12 mouse cellular contexts compared by ENCODE assay signal in genomic region chr17:50235943-50236701, GRCm38 (mm10). TPM values are rescaled to one million over a fixed set of nuclear protein-coding genes. Genes with fewer than 3 reads are reported as not detected.
A peak's percentile ranks its signal among the peaks of the same experiment; 100 is the strongest.
DNase-seq lines count a peak whose midpoint lies in the region; ATAC-seq lines count a peak whose summit lies in the region.
"Had no signal": no experiment of that assay in that cellular context is flagged by ENCODE, and none has a peak within 500 bp of the region (broad histone marks: within the 10 kb centered on the region; RNA-seq: fewer than 3 reads in every experiment).

No protein-coding gene starts in this region.

- peaks cover 15% of the 10 kb centered on the region; the same call in 1 of the 2 replicates for H3K27me3 ChIP-seq in limb, embryonic 13.5 days
- no peaks in the 10 kb centered on the region for H3K27me3 ChIP-seq in limb, embryonic 10.5 days (ENCODE audit: low read depth, poor library complexity, severe bottlenecking)
- no peaks in the 10 kb centered on the region for H3K27me3 ChIP-seq in forebrain, embryonic 14.5 days (replicated peaks; ENCODE audit: control insufficient read depth, insufficient read depth, low read length)
- peaks cover 20% of the 10 kb centered on the region for H3K27me3 ChIP-seq in midbrain, embryonic 12.5 days
- H3K27me3 ChIP-seq: embryonic facial prominence, embryonic 12.5 days had no signal

- H3K4me2 ChIP-seq in limb, embryonic 13.5 days (replicated peaks), result no peak overlapping the region
- no peak overlapping the region for H3K4me2 ChIP-seq in forebrain, embryonic 14.5 days (ENCODE audit: low read length)
- no peak overlapping the region for H3K4me2 ChIP-seq in midbrain, embryonic 12.5 days (replicated peaks)

- 0 out of 2 replicates have a peak, but pooled peaks cover 10% of the 10 kb centered on the region for H3K4me1 ChIP-seq in limb, embryonic 13.5 days
- H3K4me1 ChIP-seq in limb, embryonic 10.5 days, result peaks cover 15% of the 10 kb centered on the region
- peaks cover 12% of the 10 kb centered on the region; the same call in 1 of the 2 replicates for H3K4me1 ChIP-seq in forebrain, embryonic 14.5 days (ENCODE audit: control insufficient read depth, insufficient read depth, low read length)
- H3K4me1 ChIP-seq in midbrain, embryonic 12.5 days, result peaks cover 14% of the 10 kb centered on the region
- H3K4me1 ChIP-seq: embryonic facial prominence, embryonic 12.5 days had no signal

- no peak overlapping the region for H3K27ac ChIP-seq in limb, embryonic 13.5 days
- H3K27ac ChIP-seq in limb, embryonic 10.5 days, result no peak overlapping the region; the same call in 1 of the 2 replicates
- H3K27ac ChIP-seq in forebrain, embryonic 14.5 days (ENCODE audit: low read depth, low read length), result peak overlapping the region; percentile 88
- H3K27ac ChIP-seq in midbrain, embryonic 12.5 days (replicated peaks), result peak overlapping the region; percentile 85
- H3K27ac ChIP-seq: embryonic facial prominence, embryonic 12.5 days had no signal

- H3K9me3 ChIP-seq in limb, embryonic 13.5 days, result no peaks in the 10 kb centered on the region
- H3K9me3 ChIP-seq in limb, embryonic 10.5 days (replicated peaks), result no peaks in the 10 kb centered on the region
- no peaks in the 10 kb centered on the region for H3K9me3 ChIP-seq in forebrain, embryonic 14.5 days (replicated peaks; ENCODE audit: control insufficient read depth, low read length)
- no peaks in the 10 kb centered on the region for H3K9me3 ChIP-seq in midbrain, embryonic 12.5 days
- H3K9me3 ChIP-seq: embryonic facial prominence, embryonic 12.5 days had no signal

- DNase-seq in limb, embryonic 10.5 days (ENCODE audit: low spot score), result no peak
- DNase-seq in forebrain, embryonic 14.5 days (ENCODE audit: low spot score), result peak; percentile 38
- DNase-seq in testis, postnatal 10 days (ENCODE audit: low spot score), result peak; percentile 38
- DNase-seq in urinary bladder, adult 18-20 months (ENCODE audit: low spot score in 2 of 2), result no peak
- DNase-seq in kidney, postnatal 14 days, result no peak
- DNase-seq: kidney, adult 18-20 months; liver; spleen, adult 18-20 months; thymus, postnatal 4 days had no signal

- no peak overlapping the region for H3K9ac ChIP-seq in limb, embryonic 13.5 days
- no peak overlapping the region for H3K9ac ChIP-seq in forebrain, embryonic 14.5 days (ENCODE audit: low read length)
- H3K9ac ChIP-seq in midbrain, embryonic 12.5 days (replicated peaks), result no peak overlapping the region; the same call in 1 of the 2 replicates
- H3K9ac ChIP-seq: embryonic facial prominence, embryonic 12.5 days had no signal

- H3K36me3 ChIP-seq in limb, embryonic 13.5 days, result no peaks in the 10 kb centered on the region
- no peaks in the 10 kb centered on the region for H3K36me3 ChIP-seq in limb, embryonic 10.5 days
- H3K36me3 ChIP-seq in forebrain, embryonic 14.5 days (ENCODE audit: control insufficient read depth, insufficient read depth, low read length), result no peaks in the 10 kb centered on the region
- H3K36me3 ChIP-seq in midbrain, embryonic 12.5 days, result no peaks in the 10 kb centered on the region
- H3K36me3 ChIP-seq: embryonic facial prominence, embryonic 12.5 days had no signal

- H3K4me3 ChIP-seq in limb, embryonic 13.5 days, result no peak overlapping the region
- no peak overlapping the region for H3K4me3 ChIP-seq in limb, embryonic 10.5 days
- no peak overlapping the region for H3K4me3 ChIP-seq in forebrain, embryonic 14.5 days (ENCODE audit: low read depth, low read length)
- no peak overlapping the region for H3K4me3 ChIP-seq in midbrain, embryonic 12.5 days
- H3K4me3 ChIP-seq: embryonic facial prominence, embryonic 12.5 days had no signal

- peak; percentile 10; the same call in 1 of the 2 replicates for ATAC-seq in limb, embryonic 13.5 days (ENCODE audit: low FRiP score, low read depth)
- ATAC-seq in forebrain, embryonic 14.5 days, result peak; percentile 6; the same call in 1 of the 2 replicates
- peak; percentile 38 for ATAC-seq in midbrain, embryonic 12.5 days (ENCODE audit: low FRiP score, low read depth)

- WGBS in limb, embryonic 13.5 days, result 56% methylated on average over 13 of the region's 13 CpGs
- WGBS in limb, embryonic 10.5 days, result 55% methylated on average over 13 of the region's 13 CpGs
- 39% methylated on average over 13 of the region's 13 CpGs for WGBS in forebrain, embryonic 14.5 days
- WGBS in midbrain, embryonic 12.5 days, result 45% methylated on average over 13 of the region's 13 CpGs

RNA-seq across cellular contexts. Expression of gene Rftn1, which starts 45.6 kb away (rescaled TPM):
- polyA plus RNA-seq in limb, embryonic 13.5 days (2015; fragmentation: Nextera tagmentation; extraction: Ambion mirVana), result 17.2 TPM in 2 replicates
- polyA plus RNA-seq in limb, embryonic 10.5 days (2016; fragmentation: Nextera tagmentation; extraction: Ambion mirVana), result 6.3 and 7.2 TPM in 2 replicates
- 14.8 and 21.1 TPM in 2 replicates for polyA plus RNA-seq in forebrain, embryonic 14.5 days (2014; fragmentation: Nextera tagmentation; extraction: Ambion mirVana)
- 4.5 and 7.1 TPM in 2 replicates for polyA plus RNA-seq in midbrain, embryonic 12.5 days (2016; fragmentation: Nextera tagmentation; extraction: Ambion mirVana)

RNA-seq across cellular contexts. Expression of gene Dazl, which starts 57.3 kb away (rescaled TPM):
- not detected in 2 replicates for polyA plus RNA-seq in limb, embryonic 13.5 days (2015; fragmentation: Nextera tagmentation; extraction: Ambion mirVana)
- polyA plus RNA-seq in limb, embryonic 10.5 days (2016; fragmentation: Nextera tagmentation; extraction: Ambion mirVana), result not detected in 2 replicates
- 0.50 and 0.68 TPM in 2 replicates for polyA plus RNA-seq in forebrain, embryonic 14.5 days (2014; fragmentation: Nextera tagmentation; extraction: Ambion mirVana)
- 0.09 TPM in 1 of 2 replicates, not detected in the other for polyA plus RNA-seq in midbrain, embryonic 12.5 days (2016; fragmentation: Nextera tagmentation; extraction: Ambion mirVana)

Comparison
In these comparisons a context has a peak if more than half of its experiments do, and no peak if none do; other contexts are left out.
1. H3K27ac ChIP-seq: peak in forebrain, embryonic 14.5 days (single experiment) and midbrain, embryonic 12.5 days (single experiment); none in limb, embryonic 13.5 days (single experiment) and limb, embryonic 10.5 days (single experiment).
2. DNase-seq: peak in forebrain, embryonic 14.5 days (single experiment) and testis, postnatal 10 days (single experiment); none in limb, embryonic 10.5 days (single experiment), urinary bladder, adult 18-20 months (0 of 2) and kidney, postnatal 14 days (single experiment).
3. Peak in every context shown above with its lines, with median percentiles within 50 percentile points of each other: ATAC-seq.